Mouse (Mus musculus): ENCODE data around the gene Supt4a. TPM values are rescaled to one million over a fixed set of nuclear protein-coding genes. Genes with fewer than 3 reads are reported as not detected.

The Supt4a gene
- 6.9 and 8.2 TPM in 2 replicates for polyA plus RNA-seq (2012; ENCODE audit: low replicate concordance)

GRCm38 (mm10) chr11:87737175-87737740, at the start of gene Supt4a:
TSS of gene Supt4a (plus strand) at chr11:87737552.

GRCm38 (mm10) chr11:87760301-87761081, 23.1 kb downstream of the Supt4a start, which contains the start of gene Tspoap1:
TSS of gene Tspoap1 (plus strand) at chr11:87760541.

Other genes starting within 250 kb of the Supt4a start
- gene Gm11492, start 170.9 kb upstream of the Supt4a start, polyA plus RNA-seq (2012; ENCODE audit: low replicate concordance) = not detected in 2 replicates
- 1.3 and 1.5 TPM in 2 replicates for gene Sept4, start 168.6 kb upstream of the Supt4a start, polyA plus RNA-seq (2012; ENCODE audit: low replicate concordance)
- gene Mtmr4, start 145.4 kb upstream of the Supt4a start, polyA plus RNA-seq (2012; ENCODE audit: low replicate concordance) = 25.0 and 31.2 TPM in 2 replicates
- gene Hsf5, start 120.4 kb upstream of the Supt4a start, polyA plus RNA-seq (2012; ENCODE audit: low replicate concordance) = 0.09 TPM in 1 of 2 replicates, not detected in the other
- 4.6 and 11.8 TPM in 2 replicates for gene Rnf43, start 74.8 kb upstream of the Supt4a start, polyA plus RNA-seq (2012; ENCODE audit: low replicate concordance)
- 10.2 and 13.9 TPM in 2 replicates for gene Tspoap1, start 23.0 kb downstream of the Supt4a start, polyA plus RNA-seq (2012; ENCODE audit: low replicate concordance)
- gene Mpo, start 56.0 kb downstream of the Supt4a start, polyA plus RNA-seq (2012; ENCODE audit: low replicate concordance) = 4.0 and 8.8 TPM in 2 replicates
- gene Lpo, start 90.7 kb downstream of the Supt4a start, polyA plus RNA-seq (2012; ENCODE audit: low replicate concordance) = not detected in 2 replicates
- 1.4 and 1.7 TPM in 2 replicates for gene Mks1, start 115.7 kb downstream of the Supt4a start, polyA plus RNA-seq (2012; ENCODE audit: low replicate concordance)
- gene Epx, start 138.0 kb downstream of the Supt4a start, polyA plus RNA-seq (2012; ENCODE audit: low replicate concordance) = 0.13 TPM in 1 of 2 replicates, not detected in the other
- gene Olfr462, start 154.7 kb downstream of the Supt4a start, polyA plus RNA-seq (2012; ENCODE audit: low replicate concordance) = not detected in 2 replicates
- gene Olfr463, start 159.8 kb downstream of the Supt4a start, polyA plus RNA-seq (2012; ENCODE audit: low replicate concordance) = not detected in 2 replicates
- gene Olfr464, start 183.4 kb downstream of the Supt4a start, polyA plus RNA-seq (2012; ENCODE audit: low replicate concordance) = not detected in 2 replicates
- 19.0 and 28.2 TPM in 2 replicates for gene Dynll2, start 250.0 kb downstream of the Supt4a start, polyA plus RNA-seq (2012; ENCODE audit: low replicate concordance)